Mouse (Mus musculus): ENCODE results near the gene Erv3.

Gene Erv3

GRCm38 (mm10) chr2:131859721-131860120, at the start of gene Erv3:
Gene Erv3 (minus strand): TSS chr2:131859747.
- ChIA-PET POLR2A (no interaction called here), CTCF (no interaction called here)

GRCm38 (mm10) chr2:131908906-131909305, 49.4 kb upstream of the Erv3 start:
- POLR2A ChIA-PET, result interaction anchor here in 3 of 4 experiments (0.8 to 10.4 kb wide), 25 partner anchors 14 to 300 kb away, joined by 3 to 155 read pairs (median 5); no protein-coding TSS in a partner anchor
- CTCF ChIA-PET, result no interaction called here

GRCm38 (mm10) chr2:131908351-131908861, 48.9 kb upstream of the Erv3 start:
- ChIA-PET CTCF (interaction anchor here in 1 of 4 experiments (0.6 to 1.2 kb wide), 2 partner anchors 49 to 122 kb away, joined by 3 read pairs; partner anchors contain the start of gene Rassf2), POLR2A (interaction anchor here in 3 of 4 experiments (1.3 to 10.4 kb wide), 12 partner anchors 16 to 99 kb away, joined by 3 to 155 read pairs (median 5); no protein-coding TSS in a partner anchor)

GRCm38 (mm10) chr2:131907311-131907710, 47.8 kb upstream of the Erv3 start:
- CTCF ChIA-PET, result interaction anchor here in 1 of 4 experiments (1.2 kb wide), 1 partner anchor 50 kb away, joined by 3 read pairs; no protein-coding TSS in a partner anchor
- POLR2A ChIA-PET, result interaction anchor here in 1 of 4 experiments (1.5 kb wide), 1 partner anchor 98 kb away, joined by 3 read pairs; no protein-coding TSS in a partner anchor

- POLR2A ChIA-PET, result interaction anchor here in 1 of 4 experiments (1.5 kb wide), 1 partner anchor 97 kb away, joined by 3 read pairs; no protein-coding TSS in a partner anchor
- CTCF ChIA-PET, result interaction anchor here in 1 of 4 experiments (0.6 kb wide), 1 partner anchor 365 kb away, joined by 5 read pairs; no protein-coding TSS in a partner anchor
Observed at GRCm38 (mm10) chr2:131906846-131907245, 47.3 kb upstream of the Erv3 start.

- ChIA-PET POLR2A (interaction anchor here in 2 of 4 experiments (0.6 to 2.0 kb wide), 2 partner anchors 30 to 321 kb away, joined by 5 to 7 read pairs; no protein-coding TSS in a partner anchor), CTCF (interaction anchor here in 1 of 4 experiments (0.6 kb wide), 1 partner anchor 364 kb away, joined by 5 read pairs; no protein-coding TSS in a partner anchor)
Observed at GRCm38 (mm10) chr2:131906266-131906665, 46.7 kb upstream of the Erv3 start.

- ChIA-PET CTCF (interaction anchor here in 1 of 4 experiments (1.3 kb wide), 1 partner anchor 85 kb away, joined by 3 read pairs; no protein-coding TSS in a partner anchor), POLR2A (interaction anchor here in 2 of 4 experiments (0.6 to 2.0 kb wide), 3 partner anchors 30 to 321 kb away, joined by 3 to 7 read pairs (median 5); no protein-coding TSS in a partner anchor)
Observed at GRCm38 (mm10) chr2:131905776-131906175, 46.2 kb upstream of the Erv3 start.

- CTCF ChIA-PET, result interaction anchor here in 3 of 4 experiments (0.5 to 1.3 kb wide), 3 partner anchors 54 to 134 kb away, joined by 3 to 21 read pairs (median 3); no protein-coding TSS in a partner anchor
Observed at GRCm38 (mm10) chr2:131905025-131905424, 45.5 kb upstream of the Erv3 start.

GRCm38 (mm10) chr2:131902867-131903266, 43.3 kb upstream of the Erv3 start:
- ChIA-PET CTCF (interaction anchor here in 1 of 4 experiments (0.8 kb wide), 1 partner anchor 39 kb away, joined by 3 read pairs; no protein-coding TSS in a partner anchor), POLR2A (interaction anchor here in 2 of 4 experiments (0.6 to 1.0 kb wide), 2 partner anchors 52 to 55 kb away, joined by 3 read pairs; no protein-coding TSS in a partner anchor)

More at GRCm38 (mm10) chr2:131905025-131905424, 45.5 kb upstream of the Erv3 start:
- POLR2A ChIA-PET, result interaction anchor here in 2 of 4 experiments (0.7 to 2.0 kb wide), 3 partner anchors 28 to 57 kb away, joined by 3 to 7 read pairs (median 3); no protein-coding TSS in a partner anchor

- CTCF ChIA-PET, result interaction anchor here in 1 of 4 experiments (0.8 kb wide), 1 partner anchor 39 kb away, joined by 3 read pairs; no protein-coding TSS in a partner anchor
- POLR2A ChIA-PET, result interaction anchor here in 1 of 4 experiments (0.6 kb wide), 1 partner anchor 51 kb away, joined by 3 read pairs; no protein-coding TSS in a partner anchor
Observed at GRCm38 (mm10) chr2:131902423-131902822, 42.9 kb upstream of the Erv3 start.

GRCm38 (mm10) chr2:131897336-131898109, 38.0 kb upstream of the Erv3 start:
- ChIA-PET CTCF (interaction anchor here in 2 of 4 experiments (0.6 to 0.7 kb wide), 2 partner anchors 42 to 76 kb away, joined by 4 to 5 read pairs; no protein-coding TSS in a partner anchor), POLR2A (interaction anchor here in 2 of 4 experiments (0.6 to 1.1 kb wide), 2 partner anchors 52 to 573 kb away, joined by 3 to 4 read pairs; no protein-coding TSS in a partner anchor)

GRCm38 (mm10) chr2:131896011-131896410, 36.5 kb upstream of the Erv3 start:
- ChIA-PET CTCF (no interaction called here), POLR2A (no interaction called here)

GRCm38 (mm10) chr2:131895106-131895505, 35.6 kb upstream of the Erv3 start:
- POLR2A ChIA-PET, result interaction anchor here in 2 of 4 experiments (0.6 to 1.4 kb wide), 4 partner anchors 15 to 355 kb away, joined by 3 to 6 read pairs (median 3); partner anchors contain the start of genes Prn (in 1 of the 2) and Prnp (in 1 of the 2)
- CTCF ChIA-PET, result no interaction called here

- CTCF ChIA-PET, result no interaction called here
Observed at GRCm38 (mm10) chr2:131892534-131892933, 33.0 kb upstream of the Erv3 start.

GRCm38 (mm10) chr2:131888233-131888632, 28.7 kb upstream of the Erv3 start:
- POLR2A ChIA-PET, result interaction anchor here in 1 of 4 experiments (0.9 to 1.5 kb wide), 2 partner anchors 11 to 22 kb away, joined by 3 to 7 read pairs; partner anchors contain the start of genes Prn and Prnp
- CTCF ChIA-PET, result no interaction called here

More at GRCm38 (mm10) chr2:131892534-131892933, 33.0 kb upstream of the Erv3 start:
- POLR2A ChIA-PET, result interaction anchor here in 2 of 4 experiments (1.1 to 2.0 kb wide), 2 partner anchors 11 to 17 kb away, joined by 3 to 6 read pairs; partner anchors contain the start of genes Prn (in 1 of the 2) and Prnp (in 1 of the 2)

GRCm38 (mm10) chr2:131886503-131887160, 27.1 kb upstream of the Erv3 start:
- CTCF ChIA-PET, result no interaction called here

GRCm38 (mm10) chr2:131883136-131883535, 23.6 kb upstream of the Erv3 start:
- ChIA-PET POLR2A (interaction anchor here (0.6 to 5.0 kb wide), 9 partner anchors 27 to 777 kb away, joined by 3 to 26 read pairs (median 4); partner anchors contain the start of genes Prn (in 1 of the 4), Prnd (in 1 of the 4) and Prnp (in 1 of the 4)), CTCF (interaction anchor here in 2 of 4 experiments (0.8 to 1.3 kb wide), 2 partner anchors 56 to 57 kb away, joined by 3 read pairs; no protein-coding TSS in a partner anchor)

More at GRCm38 (mm10) chr2:131886503-131887160, 27.1 kb upstream of the Erv3 start:
- POLR2A ChIA-PET, result interaction anchor here in 1 of 4 experiments (0.7 kb wide), 1 partner anchor 59 kb away, joined by 3 read pairs; no protein-coding TSS in a partner anchor
